Mouse (Mus musculus): ENCODE data around the gene Chuk. TPM values are rescaled to one million over a fixed set of nuclear protein-coding genes. Genes with fewer than 3 reads are reported as not detected.
"Not testable (repeated sequence)": the region's sequence is repeated elsewhere in the genome, so short reads cannot be mapped to it uniquely, and the experiment has no call there.

Chuk gene
- polyA plus RNA-seq, 1 experiment from 2014 or later: 52.5 TPM

- H3K4me3 ChIP-seq (replicated peaks; ENCODE audit: low read length): peak overlapping the region; percentile 56
- DNase-seq (ENCODE audit: low spot score): no peak
- WGBS: 32% methylated on average over 7 of the region's 7 CpGs
- peak overlapping the region; percentile 97 for H3K27ac ChIP-seq
- peak overlapping the region; percentile 88 for H3K4me2 ChIP-seq (replicated peaks)
- peaks cover 10% of the 10 kb centered on the region for H3K4me1 ChIP-seq (replicated peaks; ENCODE audit: control insufficient read depth, insufficient read depth, low read length)
- H3K27me3 ChIP-seq (ENCODE audit: control insufficient read depth, insufficient read depth, low read length): no peaks in the 10 kb centered on the region
- peaks cover 45% of the 10 kb centered on the region for H3K36me3 ChIP-seq (replicated peaks; ENCODE audit: control insufficient read depth, insufficient read depth)
- H3K9ac ChIP-seq: peak overlapping the region; percentile 47; the same call in 1 of the 2 replicates
- no peaks in the 10 kb centered on the region for H3K9me3 ChIP-seq (ENCODE audit: control insufficient read depth, low read length)
- no peak for ATAC-seq (ENCODE audit: low FRiP score)
These were observed 28.7 kb upstream of the Chuk start for GRCm38 (mm10) chr19:44135960-44136485.

- under 1% methylated on average over 43 of the region's 45 CpGs for WGBS
- ATAC-seq (ENCODE audit: low FRiP score) (peak; percentile 90), DNase-seq (ENCODE audit: low spot score) (peak; percentile 97)
- no peaks in the 10 kb centered on the region for H3K9me3 ChIP-seq (ENCODE audit: control insufficient read depth, low read length)
- peaks cover 10% of the 10 kb centered on the region for H3K4me1 ChIP-seq (replicated peaks; ENCODE audit: control insufficient read depth, insufficient read depth, low read length)
- H3K4me3 ChIP-seq (replicated peaks; ENCODE audit: low read length): peak within 1 kb of the TSS; percentile 56
- H3K36me3 ChIP-seq (replicated peaks; ENCODE audit: control insufficient read depth, insufficient read depth): peaks cover 46% of the 10 kb centered on the region
- peak within 1 kb of the TSS; percentile 97 for H3K27ac ChIP-seq
- peak within 1 kb of the TSS; percentile 81 for H3K9ac ChIP-seq
- no peaks in the 10 kb centered on the region for H3K27me3 ChIP-seq (ENCODE audit: control insufficient read depth, insufficient read depth, low read length)
- H3K4me2 ChIP-seq (replicated peaks): peak within 1 kb of the TSS; percentile 88
These were observed 28.0 kb upstream of the Chuk start, which contains the start of gene Cwf19l1 for GRCm38 (mm10) chr19:44135072-44135959. Gene Cwf19l1 (minus strand): TSS chr19:44135876.

GRCm38 (mm10) chr19:44132917-44133316 is 25.6 kb upstream of the Chuk start:
- Histone ChIP-seq H3K4me2 (replicated peaks) (no peak overlapping the region), H3K27me3 (ENCODE audit: control insufficient read depth, insufficient read depth, low read length) (no peaks in the 10 kb centered on the region), H3K27ac (no peak overlapping the region), H3K36me3 (replicated peaks; ENCODE audit: control insufficient read depth, insufficient read depth) (peaks cover 46% of the 10 kb centered on the region), H3K9ac (no peak overlapping the region), H3K9me3 (ENCODE audit: control insufficient read depth, low read length) (no peaks in the 10 kb centered on the region), H3K4me3 (replicated peaks; ENCODE audit: low read length) (no peak overlapping the region), H3K4me1 (replicated peaks; ENCODE audit: control insufficient read depth, insufficient read depth, low read length) (peaks cover 10% of the 10 kb centered on the region)
- 92% methylated on average over 5 of the region's 5 CpGs for WGBS
- ATAC-seq (ENCODE audit: low FRiP score): no peak
- no peak for DNase-seq (ENCODE audit: low spot score)

GRCm38 (mm10) chr19:44128560-44128959 is 21.3 kb upstream of the Chuk start:
- WGBS: 91% methylated on average over 2 of the region's 2 CpGs
- DNase-seq (ENCODE audit: low spot score): no peak
- H3K36me3 ChIP-seq (replicated peaks; ENCODE audit: control insufficient read depth, insufficient read depth): peaks cover 83% of the 10 kb centered on the region

GRCm38 (mm10) chr19:44127729-44128497 is 20.6 kb upstream of the Chuk start:
- no peaks in the 10 kb centered on the region for H3K27me3 ChIP-seq (ENCODE audit: control insufficient read depth, insufficient read depth, low read length)
- H3K4me1 ChIP-seq (replicated peaks; ENCODE audit: control insufficient read depth, insufficient read depth, low read length): no peaks in the 10 kb centered on the region
- WGBS: 96% methylated on average over 10 of the region's 10 CpGs
- H3K9ac ChIP-seq: no peak overlapping the region
- H3K4me2 ChIP-seq (replicated peaks): no peak overlapping the region
- H3K4me3 ChIP-seq (replicated peaks; ENCODE audit: low read length): no peak overlapping the region
- DNase-seq (ENCODE audit: low spot score) (no peak), ATAC-seq (ENCODE audit: low FRiP score) (no peak)
- H3K9me3 ChIP-seq (ENCODE audit: control insufficient read depth, low read length): no peaks in the 10 kb centered on the region
- no peak overlapping the region for H3K27ac ChIP-seq
- H3K36me3 ChIP-seq (replicated peaks; ENCODE audit: control insufficient read depth, insufficient read depth): peaks cover 89% of the 10 kb centered on the region

More at GRCm38 (mm10) chr19:44128560-44128959, 21.3 kb upstream of the Chuk start:
- no peaks in the 10 kb centered on the region for H3K27me3 ChIP-seq (ENCODE audit: control insufficient read depth, insufficient read depth, low read length)
- no peak overlapping the region for H3K4me3 ChIP-seq (replicated peaks; ENCODE audit: low read length)
- H3K4me2 ChIP-seq (replicated peaks): no peak overlapping the region
- no peak overlapping the region for H3K9ac ChIP-seq
- no peak overlapping the region for H3K27ac ChIP-seq
- no peaks in the 10 kb centered on the region for H3K9me3 ChIP-seq (ENCODE audit: control insufficient read depth, low read length)
- H3K4me1 ChIP-seq (replicated peaks; ENCODE audit: control insufficient read depth, insufficient read depth, low read length): no peaks in the 10 kb centered on the region
- ATAC-seq (ENCODE audit: low FRiP score): no peak

- Histone ChIP-seq H3K4me2 (replicated peaks) (no peak overlapping the region), H3K36me3 (replicated peaks; ENCODE audit: control insufficient read depth, insufficient read depth) (peaks cover 91% of the 10 kb centered on the region), H3K9ac (no peak overlapping the region), H3K9me3 (ENCODE audit: control insufficient read depth, low read length) (no peaks in the 10 kb centered on the region), H3K27me3 (ENCODE audit: control insufficient read depth, insufficient read depth, low read length) (no peaks in the 10 kb centered on the region), H3K4me1 (replicated peaks; ENCODE audit: control insufficient read depth, insufficient read depth, low read length) (no peaks in the 10 kb centered on the region), H3K4me3 (replicated peaks; ENCODE audit: low read length) (no peak overlapping the region), H3K27ac (no peak overlapping the region)
- WGBS: 86% methylated on average over 7 of the region's 7 CpGs
- ATAC-seq (ENCODE audit: low FRiP score) (no peak), DNase-seq (ENCODE audit: low spot score) (no peak)
These were observed 13.9 kb upstream of the Chuk start for GRCm38 (mm10) chr19:44121137-44121536.

GRCm38 (mm10) chr19:44120686-44121085 is 13.4 kb upstream of the Chuk start:
- DNase-seq (ENCODE audit: low spot score); H3K9ac ChIP-seq; H3K4me3 ChIP-seq (replicated peaks; ENCODE audit: low read length); H3K27ac ChIP-seq; H3K4me2 ChIP-seq (replicated peaks); H3K9me3 ChIP-seq (ENCODE audit: control insufficient read depth, low read length); H3K27me3 ChIP-seq (ENCODE audit: control insufficient read depth, insufficient read depth, low read length); H3K4me1 ChIP-seq (replicated peaks; ENCODE audit: control insufficient read depth, insufficient read depth, low read length); ATAC-seq (ENCODE audit: low FRiP score): not testable (repeated sequence)
- WGBS: 89% methylated on average over 7 of the region's 9 CpGs
- peaks cover 96% of the 10 kb centered on the region for H3K36me3 ChIP-seq (replicated peaks; ENCODE audit: control insufficient read depth, insufficient read depth)

- Histone ChIP-seq H3K4me1 (replicated peaks; ENCODE audit: control insufficient read depth, insufficient read depth, low read length) (no peaks in the 10 kb centered on the region), H3K9me3 (ENCODE audit: control insufficient read depth, low read length) (no peaks in the 10 kb centered on the region), H3K4me3 (replicated peaks; ENCODE audit: low read length) (no peak overlapping the region), H3K9ac (no peak overlapping the region), H3K27me3 (ENCODE audit: control insufficient read depth, insufficient read depth, low read length) (no peaks in the 10 kb centered on the region), H3K27ac (no peak overlapping the region), H3K4me2 (replicated peaks) (no peak overlapping the region), H3K36me3 (replicated peaks; ENCODE audit: control insufficient read depth, insufficient read depth) (peaks cover 94% of the 10 kb centered on the region)
- ATAC-seq (ENCODE audit: low FRiP score) (no peak), DNase-seq (ENCODE audit: low spot score) (no peak)
These were observed 10.5 kb upstream of the Chuk start for GRCm38 (mm10) chr19:44117793-44118192.

GRCm38 (mm10) chr19:44111706-44112105 is 4.4 kb upstream of the Chuk start:
- H3K36me3 ChIP-seq (replicated peaks; ENCODE audit: control insufficient read depth, insufficient read depth): peaks cover 64% of the 10 kb centered on the region
- H3K4me2 ChIP-seq (replicated peaks): no peak overlapping the region
- WGBS: 44% methylated on average over 7 of the region's 7 CpGs
- no peak overlapping the region for H3K27ac ChIP-seq
- DNase-seq (ENCODE audit: low spot score) (no peak), ATAC-seq (ENCODE audit: low FRiP score) (no peak)
- peaks cover 6% of the 10 kb centered on the region; the same call in 1 of the 2 replicates for H3K4me1 ChIP-seq (replicated peaks; ENCODE audit: control insufficient read depth, insufficient read depth, low read length)
- no peaks in the 10 kb centered on the region for H3K9me3 ChIP-seq (ENCODE audit: control insufficient read depth, low read length)
- H3K4me3 ChIP-seq (replicated peaks; ENCODE audit: low read length): no peak overlapping the region
- no peaks in the 10 kb centered on the region for H3K27me3 ChIP-seq (ENCODE audit: control insufficient read depth, insufficient read depth, low read length)
- H3K9ac ChIP-seq: no peak overlapping the region

Measured in hindbrain, embryonic 14.5 days (tissue).